Mouse (Mus musculus): Measurements from ENCODE around the gene Auh. TPM values are rescaled to one million over a fixed set of nuclear protein-coding genes. Genes with fewer than 3 reads are reported as not detected.

Gene Auh
- total RNA-seq, 2 experiments from 2014 or later: 80.7 to 81.5 TPM

DNA sequence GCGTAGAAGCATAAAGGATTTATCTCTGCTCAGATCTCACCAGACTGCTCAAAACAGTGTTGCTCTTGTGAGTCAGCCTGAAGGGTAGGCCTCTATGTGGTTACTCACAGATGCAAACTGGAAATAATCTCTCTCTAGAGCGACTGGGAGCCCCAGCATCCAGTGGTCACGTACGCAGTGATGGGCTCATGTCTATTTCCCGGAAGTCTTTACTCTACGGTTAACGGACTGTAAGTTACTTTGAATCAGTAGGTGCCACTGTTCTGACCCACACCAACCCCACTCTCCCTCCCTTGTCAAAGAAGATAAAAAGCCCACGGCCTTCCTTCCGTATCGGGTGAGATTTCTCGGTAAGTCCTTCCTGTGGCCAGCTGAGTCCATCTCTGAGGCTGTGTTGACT lies 121.8 kb downstream of the Auh start:
- DNase-seq (ENCODE audit: low spot score in 2 of 2): no peak

DNA sequence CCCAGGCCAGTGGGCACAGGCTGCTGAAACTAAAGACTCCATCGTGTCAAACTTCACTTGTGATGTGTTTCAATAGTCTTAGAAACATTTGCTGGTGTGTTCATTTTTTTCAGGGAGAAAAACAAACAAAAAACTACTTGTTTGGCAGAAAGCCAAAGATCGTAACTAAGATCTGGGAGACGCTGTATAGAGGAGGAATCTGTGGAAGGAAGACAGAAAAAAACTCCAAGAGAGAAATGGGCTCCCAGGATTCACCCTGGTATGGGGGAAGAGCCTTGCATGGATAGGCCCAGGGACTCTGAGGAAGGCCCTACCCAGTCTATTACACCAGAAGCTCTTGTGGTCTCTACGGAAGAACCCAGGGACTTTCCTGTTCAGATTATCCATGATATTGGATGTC lies 123.5 kb downstream of the Auh start:
- DNase-seq (ENCODE audit: low spot score in 2 of 2): no peak

DNA sequence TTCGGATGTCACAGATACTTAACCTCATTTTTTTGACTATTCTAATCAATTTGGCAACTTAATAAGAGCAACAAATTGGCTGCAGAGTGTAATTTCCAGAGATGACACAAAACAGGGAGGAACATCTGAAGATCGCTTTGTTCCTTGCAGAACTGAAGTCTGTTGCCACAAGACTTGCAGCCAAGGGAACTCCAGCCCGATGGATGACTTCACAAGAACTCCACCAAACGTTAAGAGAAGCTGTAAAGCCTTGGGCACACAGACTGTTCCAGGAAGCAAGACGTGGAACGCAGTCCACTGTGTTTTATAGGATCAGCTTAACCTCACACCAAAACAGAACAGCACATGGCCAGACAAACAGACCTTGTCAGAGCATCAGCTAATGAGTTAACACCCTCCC lies 123.9 kb downstream of the Auh start:
- DNase-seq (ENCODE audit: low spot score in 2 of 2): no peak

DNA sequence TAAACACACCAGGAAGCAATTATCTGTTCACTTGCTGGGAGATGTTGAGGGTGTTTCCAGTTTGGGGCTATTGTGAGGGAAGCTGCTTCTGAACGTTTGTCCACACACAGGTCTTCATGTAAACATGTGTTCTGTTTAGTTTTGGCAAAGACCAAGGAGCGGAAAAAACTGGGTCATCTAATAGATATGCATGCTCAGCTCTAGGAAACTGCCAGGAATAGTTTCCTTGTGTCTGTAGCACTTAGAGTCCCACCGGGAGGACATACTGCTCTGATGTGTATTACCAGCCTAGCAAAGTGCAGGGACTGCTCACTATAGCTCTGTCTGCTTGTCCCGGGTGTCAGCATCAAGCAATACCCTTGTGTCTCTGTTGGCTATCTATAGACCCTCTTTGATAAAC lies 127.0 kb downstream of the Auh start:
- DNase-seq (ENCODE audit: low spot score in 2 of 2): no peak

DNA sequence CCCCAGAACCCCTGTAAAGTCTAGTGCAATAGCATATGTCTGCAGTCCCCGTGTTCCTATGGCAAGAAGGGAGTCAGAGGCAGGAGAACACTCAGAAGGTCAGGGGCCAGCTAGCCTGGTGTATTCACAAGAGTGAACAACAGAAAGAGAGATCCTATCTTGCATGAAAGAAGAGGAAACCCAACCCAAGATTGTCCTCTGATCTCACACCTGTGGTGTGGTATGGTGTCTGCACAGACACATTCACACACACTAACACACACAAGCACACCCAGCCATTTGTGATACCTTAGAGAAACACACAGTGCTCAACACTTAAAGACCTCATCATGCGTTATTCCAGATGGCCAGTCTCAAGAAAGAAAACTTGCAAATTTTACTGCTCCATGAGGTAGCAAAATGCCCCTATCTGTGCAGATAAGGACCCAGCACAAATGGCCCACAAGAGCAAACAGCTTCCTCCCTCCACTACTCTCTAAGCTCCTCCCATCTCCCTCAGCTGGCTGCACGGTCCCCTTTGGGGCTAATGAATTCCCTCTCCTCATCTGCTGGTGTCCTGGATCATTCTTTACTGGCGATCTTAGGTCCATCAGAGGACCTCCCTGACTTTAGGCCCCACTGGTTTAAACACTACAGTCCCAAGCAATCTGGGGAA lies 128.7 kb downstream of the Auh start:
- DNase-seq (ENCODE audit: low spot score in 2 of 2): no peak

DNA sequence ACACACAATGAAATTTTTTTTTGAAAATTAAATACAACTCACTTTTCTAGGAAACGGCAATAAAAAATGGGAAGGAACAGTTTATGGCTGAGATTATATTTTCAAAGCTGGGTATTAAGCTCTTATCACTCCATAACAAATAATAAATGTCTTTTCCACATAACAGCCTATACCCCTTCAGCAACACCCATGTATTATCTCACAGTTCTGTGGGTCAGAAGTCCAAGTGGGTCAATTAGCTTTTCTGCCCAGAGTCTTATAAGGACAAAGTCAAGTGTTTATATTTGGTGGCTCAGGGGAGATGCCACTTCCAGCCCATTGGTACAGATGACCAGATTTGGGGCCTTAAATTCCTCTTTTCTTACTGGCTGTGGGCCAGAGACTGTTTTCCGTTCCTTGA lies 129.4 kb downstream of the Auh start:
- DNase-seq (ENCODE audit: low spot score in 2 of 2): no peak

DNA sequence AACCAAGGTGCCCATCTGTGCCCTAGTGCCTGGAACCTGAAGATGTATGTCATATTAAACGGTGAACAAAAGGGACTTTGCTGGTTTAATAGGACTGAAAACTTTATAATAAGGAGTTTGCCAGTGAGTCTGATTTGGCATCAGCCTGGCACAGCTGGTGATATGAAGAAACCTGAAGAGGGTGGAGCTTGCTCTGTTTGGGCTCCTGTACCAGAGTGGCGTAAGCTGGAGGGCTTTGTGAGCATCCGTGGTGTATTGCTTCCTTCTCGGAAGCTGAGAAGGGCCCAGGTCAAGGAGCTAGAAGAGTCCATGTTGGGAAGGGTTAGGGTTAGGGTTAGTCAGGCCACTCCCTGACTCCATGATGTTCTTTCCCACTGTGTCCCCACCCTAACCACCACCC lies 135.2 kb downstream of the Auh start:
- no peak for DNase-seq (ENCODE audit: low spot score in 2 of 2)

DNA sequence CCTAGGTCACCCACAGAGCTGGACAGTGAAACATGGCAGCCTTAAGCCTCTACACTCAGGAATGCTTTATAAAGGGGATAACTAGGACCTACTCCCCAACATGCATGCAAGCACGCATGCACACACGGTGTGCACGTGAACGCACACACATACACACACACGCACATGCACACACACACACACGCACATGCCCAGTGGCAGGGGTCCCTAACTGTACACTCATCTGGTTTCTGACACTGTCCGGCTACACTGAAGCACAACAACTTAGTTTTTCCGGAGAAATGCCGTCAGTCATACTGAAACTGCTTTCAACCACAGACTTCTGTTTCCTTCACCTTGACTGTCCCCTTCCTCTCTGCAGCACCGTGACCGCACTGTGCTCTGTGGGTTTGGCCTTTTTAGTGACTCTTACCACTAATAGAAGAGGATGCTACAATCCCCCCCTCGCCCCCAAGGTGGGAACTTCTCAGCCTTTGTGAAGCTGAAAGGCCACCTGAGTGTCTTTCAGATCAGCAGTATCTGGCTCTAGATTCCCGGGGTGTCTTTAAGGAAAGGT lies 136.0 kb downstream of the Auh start:
- no peak for DNase-seq (ENCODE audit: low spot score in 2 of 2)

DNA sequence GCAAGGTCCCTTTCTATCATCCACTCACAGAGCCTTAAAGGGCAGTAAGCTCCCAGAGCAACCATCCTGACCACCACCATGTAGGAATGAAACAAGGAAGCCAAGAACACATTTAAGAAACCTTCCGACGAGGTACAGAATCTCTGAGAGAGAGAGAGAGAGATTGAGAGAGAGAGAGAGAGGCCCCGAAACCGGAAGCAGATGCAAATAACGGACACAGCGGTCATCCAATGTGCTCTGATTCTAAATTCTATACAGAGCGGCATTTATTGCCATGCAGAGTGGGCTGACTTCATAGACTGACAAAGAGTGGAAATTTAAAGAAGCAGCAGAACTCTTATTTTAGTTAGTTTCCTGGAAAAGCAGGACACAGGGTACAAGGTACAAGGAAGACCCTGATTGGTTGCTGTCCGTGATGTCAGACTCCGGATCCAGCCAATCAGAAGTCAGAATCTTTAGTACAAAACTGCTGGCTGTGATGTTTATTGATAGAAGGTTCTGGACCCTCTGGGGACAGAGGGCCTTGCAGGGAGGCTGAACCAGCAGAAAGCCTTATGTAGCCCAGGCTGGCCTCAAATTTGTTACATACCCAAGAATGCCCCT lies 137.1 kb downstream of the Auh start:
- no peak for DNase-seq (ENCODE audit: low spot score in 2 of 2)

DNA sequence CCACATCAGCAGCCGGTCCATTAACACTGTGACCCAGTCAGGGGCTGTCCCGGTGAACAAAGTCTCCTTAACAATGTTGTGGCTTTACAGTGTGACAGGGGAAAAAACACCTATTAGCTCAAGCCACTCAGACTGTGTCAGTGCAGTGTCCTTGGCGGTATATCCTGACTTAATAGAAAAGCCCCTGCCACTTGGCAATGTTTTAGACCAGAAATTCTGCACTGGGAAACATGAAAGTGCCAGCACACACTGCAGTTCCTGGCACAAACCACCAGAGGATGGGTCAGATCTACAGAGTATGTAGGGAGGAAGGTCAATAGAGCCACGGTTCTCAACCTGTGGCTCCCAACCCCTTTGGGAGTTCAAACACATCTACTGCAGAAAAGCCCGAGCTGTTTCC lies 138.6 kb downstream of the Auh start:
- no peak for DNase-seq (ENCODE audit: low spot score in 2 of 2)

Other genes with a start within 250 kb of the Auh start
- 10 to 100 TPM; 12.3 to 12.9 TPM for gene Nfil3, start 51.4 kb upstream of the Auh start, total RNA-seq (2021)

Measured in layer of hippocampus, postnatal 10 days (tissue).